Mouse (Mus musculus) liver, adult 2 months (tissue): ENCODE data around the gene Fut9. TPM values are rescaled to one million over a fixed set of nuclear protein-coding genes. Genes with fewer than 3 reads are reported as not detected.

Source experiments
- DNase-seq: peaks from one replicate; pipeline ENCODE4 v3.0.0-alpha.2; 2011; ENCODE audit warnings: low read depth, low spot score; ENCODE audit errors: extremely low read depth
- H3K27ac ChIP-seq: fragments of 200-500 bp; replicated peaks from 2 replicates; pipeline ENCODE4 v1.5.1; 2012; ENCODE audit warnings: low read depth, mild to moderate bottlenecking, control low read depth, inconsistent platforms, low read length; ENCODE audit not compliant: insufficient read depth
- H3K27me3 ChIP-seq: fragments of 200-500 bp; 2 replicates; pipeline ENCODE4 v1.6.1; 2012; ENCODE audit warnings: mild to moderate bottlenecking, moderate library complexity, low read length, inconsistent platforms; ENCODE audit not compliant: control insufficient read depth, insufficient read depth
- H3K36me3 ChIP-seq: fragments of 200-500 bp; 2 replicates; pipeline ENCODE4 v1.6.1; 2012; ENCODE audit warnings: low read length, inconsistent platforms; ENCODE audit not compliant: control insufficient read depth, insufficient read depth
- H3K4me1 ChIP-seq: fragments of 200-500 bp; 2 replicates; pipeline ENCODE4 v1.6.1; 2011; ENCODE audit warnings: low read length; ENCODE audit not compliant: control insufficient read depth, insufficient read depth
- H3K4me3 ChIP-seq: fragments of 200-500 bp; 2 replicates; pipeline ENCODE4 v1.5.1; 2011; ENCODE audit warnings: low read depth, mild to moderate bottlenecking, control low read depth, low read length, moderate library complexity; ENCODE audit not compliant: insufficient read depth
- H3K79me2 ChIP-seq: fragments of 200-500 bp; 2 replicates; pipeline ENCODE4 v1.6.1; 2012; ENCODE audit warnings: inconsistent platforms, mild to moderate bottlenecking, low read length, moderate library complexity; ENCODE audit not compliant: control insufficient read depth, insufficient read depth
- H3K9ac ChIP-seq: fragments of 200-500 bp; 2 replicates; pipeline ENCODE4 v1.6.1; 2012; ENCODE audit warnings: low read depth, mild to moderate bottlenecking, control low read depth, inconsistent platforms, low read length
- CTCF ChIP-seq: fragments of 200-500 bp; IDR thresholded peaks from 2 replicates; pipeline ENCODE4 v1.5.1; 2011; ENCODE audit warnings: low read depth, low read length, control low read depth
- POLR2A ChIP-seq: fragments of 200-500 bp; IDR thresholded peaks from 2 replicates; pipeline ENCODE4 v1.6.1; 2011; ENCODE audit warnings: low read length, control low read depth; ENCODE audit not compliant: insufficient read depth; ENCODE audit errors: extremely low read depth
- WGBS: fragments of 180-500 bp; shearing (Covaris S2); methylation state at CpG from one replicate; pipeline ENCODE4 v1.1.7; 2018; 5-methylcytosine and 5-hydroxymethylcytosine counted together
- polyA plus RNA-seq: library from polyadenylated mRNA; depleted of rRNA; stranded (reverse); fragments of >200 nt; gene quantifications from 2 replicates; pipeline ENCODE4 v1.2.3, GENCODE M21; 2012
- total RNA-seq: library from RNA; depleted of rRNA; stranded (reverse); fragments of >200 nt; gene quantifications from 2 replicates; pipeline ENCODE4 v1.2.3, GENCODE M21; 2014

Gene Fut9
- total and polyA plus RNA-seq, 2 experiments, result not detected

DNA sequence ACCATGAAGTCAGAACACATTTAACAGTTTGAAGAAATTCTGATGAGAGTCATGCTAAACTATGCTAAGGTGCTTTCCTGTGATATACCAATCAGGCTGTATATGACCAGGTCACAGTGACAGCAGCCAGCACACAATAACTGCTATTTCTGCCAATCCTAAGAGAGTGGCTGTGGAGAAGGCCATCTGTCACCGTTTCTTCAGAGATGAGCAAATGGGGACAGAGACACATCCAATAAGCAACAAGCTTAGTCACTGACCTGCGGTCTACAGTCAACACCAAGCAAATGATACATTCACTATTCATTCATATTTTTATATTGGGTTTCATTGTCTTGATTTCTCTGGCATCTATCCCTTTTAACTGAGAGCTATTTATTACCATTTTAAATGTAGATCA is 176.9 kb downstream of the Fut9 start:
- TF ChIP-seq CTCF (no peak), POLR2A (no peak)
- Histone ChIP-seq H3K9ac (no peak overlapping the region), H3K79me2 (no peaks in the 10 kb centered on the region), H3K36me3 (no peaks in the 10 kb centered on the region), H3K4me1 (no peaks in the 10 kb centered on the region), H3K4me3 (no peak overlapping the region), H3K27me3 (no peaks in the 10 kb centered on the region), H3K27ac (no peak overlapping the region)
- WGBS, result 89% methylated on average over 2 of the region's 2 CpGs
- DNase-seq, result no peak

- H3K4me3 ChIP-seq, result no peak overlapping the region
- WGBS, result 75% methylated on average over 4 of the region's 4 CpGs
- no peak overlapping the region for H3K9ac ChIP-seq
- no peak overlapping the region for H3K27ac ChIP-seq
- H3K79me2 ChIP-seq, result no peaks in the 10 kb centered on the region
- no peaks in the 10 kb centered on the region for H3K4me1 ChIP-seq
- no peaks in the 10 kb centered on the region for H3K36me3 ChIP-seq
- no peak for TF ChIP-seq POLR2A
- no peak for TF ChIP-seq CTCF
- DNase-seq, result no peak
- H3K27me3 ChIP-seq, result no peaks in the 10 kb centered on the region
Observed at GRCm38 (mm10) chr4:25617301-25617700, 182.7 kb downstream of the Fut9 start.

DNA sequence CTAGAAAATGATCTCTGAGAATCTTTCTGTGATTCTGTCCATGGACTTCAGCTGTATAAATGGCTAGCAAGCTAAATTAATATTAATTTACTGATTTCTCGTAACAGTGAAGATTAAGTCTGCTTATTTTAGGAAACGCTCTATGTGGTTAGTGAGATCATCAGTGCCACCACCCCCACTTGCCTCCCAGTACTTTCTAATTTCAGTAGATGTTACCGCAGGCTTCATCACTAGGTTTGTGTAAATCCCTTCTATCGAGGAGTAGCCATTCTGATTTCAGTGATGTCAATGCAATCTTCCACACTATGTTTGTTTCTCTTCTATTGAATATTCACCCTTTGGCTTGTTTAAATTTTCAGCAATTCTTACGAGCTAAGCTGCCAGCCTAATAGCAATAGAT is 186.6 kb downstream of the Fut9 start:
- no peak for TF ChIP-seq POLR2A
- TF ChIP-seq CTCF, result no peak
- H3K27me3 ChIP-seq, result no peaks in the 10 kb centered on the region
- no peaks in the 10 kb centered on the region for H3K79me2 ChIP-seq
- no peak overlapping the region for H3K9ac ChIP-seq
- no peaks in the 10 kb centered on the region for H3K4me1 ChIP-seq
- 84% methylated on average over 5 of the region's 5 CpGs for WGBS
- no peak overlapping the region for H3K4me3 ChIP-seq
- DNase-seq, result no peak
- no peak overlapping the region for H3K27ac ChIP-seq
- H3K36me3 ChIP-seq, result no peaks in the 10 kb centered on the region

- 49% methylated on average over 2 of the region's 2 CpGs for WGBS
- TF ChIP-seq CTCF, result no peak
- TF ChIP-seq POLR2A, result no peak
- peak; percentile 10 for DNase-seq
Observed at GRCm38 (mm10) chr4:25610481-25610880, 189.6 kb downstream of the Fut9 start.

GRCm38 (mm10) chr4:25593218-25593617 is 206.8 kb downstream of the Fut9 start:
- no peak overlapping the region for H3K4me3 ChIP-seq
- 76% methylated on average over 4 of the region's 4 CpGs for WGBS
- DNase-seq, result no peak
- H3K36me3 ChIP-seq, result no peaks in the 10 kb centered on the region
- H3K9ac ChIP-seq, result no peak overlapping the region
- H3K27me3 ChIP-seq, result no peaks in the 10 kb centered on the region
- no peaks in the 10 kb centered on the region for H3K79me2 ChIP-seq
- H3K4me1 ChIP-seq, result no peaks in the 10 kb centered on the region
- H3K27ac ChIP-seq, result no peak overlapping the region
- TF ChIP-seq POLR2A (no peak), CTCF (no peak)

More at GRCm38 (mm10) chr4:25610481-25610880, 189.6 kb downstream of the Fut9 start:
- H3K36me3 ChIP-seq, result no peaks in the 10 kb centered on the region
- no peaks in the 10 kb centered on the region for H3K79me2 ChIP-seq
- H3K4me3 ChIP-seq, result no peak overlapping the region
- no peak overlapping the region for H3K27ac ChIP-seq
- no peak overlapping the region for H3K9ac ChIP-seq
- no peaks in the 10 kb centered on the region for H3K27me3 ChIP-seq
- no peaks in the 10 kb centered on the region for H3K4me1 ChIP-seq
